In genomic region chr13:98316480-98317245, GRCm38 (mm10) we compare ENCODE assay signal across 8 mouse cellular contexts. TPM values are rescaled to one million over a fixed set of nuclear protein-coding genes. Genes with fewer than 3 reads are reported as not detected.
DNase-seq lines count a peak whose midpoint lies in the region; ATAC-seq and TF ChIP-seq lines count a peak whose summit lies in the region.

Btf3 (minus strand) TSS chr13:98317006.

- intact Hi-C loops in heart, postnatal 25 days (cut with DNase I), result no loop called here

- no peaks in the 10 kb centered on the region for H3K9me3 ChIP-seq in ES-E14 (ENCODE audit: control insufficient read depth, insufficient read depth, low read depth, low read length)
- H3K9me3 ChIP-seq in forebrain, embryonic 15.5 days, result no peaks in the 10 kb centered on the region

- TF ChIP-seq POLR2A in lung, adult 2 months (IDR thresholded peaks at IDR 0.05; ENCODE audit: borderline replicate concordance, extremely low read depth, low read depth, low read length), result peak; percentile 83

- peak within 1 kb of the TSS; percentile 97 for H3K9ac ChIP-seq in ES-E14 (ENCODE audit: insufficient read depth, low read depth, low read length, poor library complexity, severe bottlenecking)
- H3K9ac ChIP-seq in forebrain, embryonic 15.5 days (replicated peaks), result peak within 1 kb of the TSS; percentile 97

- peak; percentile 80 for DNase-seq in ES-E14 (ENCODE audit: low read depth, low spot score)
- DNase-seq in cerebellum, adult 11-12 months, result peak; percentile 92
- peak; percentile 88 for DNase-seq in heart, postnatal 25 days (ENCODE audit: low spot score)
- peak; percentile 88 to 96 for DNase-seq in layer of hippocampus, adult 18-20 months (ENCODE audit: low spot score in 2 of 2)
- DNase-seq in lung, adult 2 months, result peak; percentile 88
- DNase-seq in thymus, adult 18-20 months, result peak; percentile 84 to 85

- peak; percentile 96 for ATAC-seq in forebrain, embryonic 15.5 days (replicated peaks)
- ATAC-seq in neutrophil, adult 5-6 weeks (ENCODE audit: extremely low read depth, insufficient number of reproducible peaks, low FRiP score, poor library complexity, severe bottlenecking), result peak; percentile 96

- H3K36me3 ChIP-seq in ES-E14 (ENCODE audit: control insufficient read depth, insufficient read depth, low read length, poor library complexity, severe bottlenecking), result peaks cover 16% of the 10 kb centered on the region
- H3K36me3 ChIP-seq in forebrain, embryonic 15.5 days, result peaks cover 26% of the 10 kb centered on the region

- H3K27me3 ChIP-seq in forebrain, embryonic 15.5 days, result no peaks in the 10 kb centered on the region

- H3K27ac ChIP-seq in ES-E14 (ENCODE audit: insufficient read depth, low read depth, low read length, poor library complexity, severe bottlenecking), result peak within 1 kb of the TSS; percentile 83
- peak within 1 kb of the TSS; percentile 91 for H3K27ac ChIP-seq in forebrain, embryonic 15.5 days (replicated peaks)

- WGBS in forebrain, embryonic 15.5 days, result under 1% methylated on average over 89 of the region's 90 CpGs
- 1% methylated on average over 80 of the region's 90 CpGs for WGBS in lung, adult 2 months

- in situ Hi-C loops in ES-E14 (cut with MboI; ENCODE audit: low sequenced_read_pairs in 2 of 2, unreplicated experiment in 2 of 2), result no loop called here

- peak within 1 kb of the TSS; percentile 72 for H3K4me2 ChIP-seq in forebrain, embryonic 15.5 days (replicated peaks)

- no peak for TF ChIP-seq CTCF in lung, adult 2 months (IDR thresholded peaks at IDR 0.05; ENCODE audit: insufficient read depth, low read length)

- H3K4me1 ChIP-seq in ES-E14 (ENCODE audit: control insufficient read depth in 2 of 2, insufficient read depth in 2 of 2, low read length in 2 of 2, poor library complexity in 1 of 2), result peaks cover 2 to 11% of the 10 kb centered on the region in 2 experiments; a peak in 1 of 4 replicates
- peaks cover 26% of the 10 kb centered on the region for H3K4me1 ChIP-seq in forebrain, embryonic 15.5 days
- peaks cover 20% of the 10 kb centered on the region for H3K4me1 ChIP-seq in lung, adult 2 months (ENCODE audit: control insufficient read depth, insufficient read depth, low read length)

- H3K4me3 ChIP-seq in ES-E14 (ENCODE audit: insufficient read depth in 1 of 2, low read depth in 1 of 2, low read length in 2 of 2, poor library complexity in 1 of 2, severe bottlenecking in 1 of 2), result peak within 1 kb of the TSS; percentile 87 to 94
- peak within 1 kb of the TSS; percentile 98 for H3K4me3 ChIP-seq in forebrain, embryonic 15.5 days
- peak within 1 kb of the TSS; percentile 94 for H3K4me3 ChIP-seq in lung, adult 2 months (replicated peaks; ENCODE audit: extremely low read depth, low read depth, low read length)

TF ChIP-seq in ES-E14, 5 proteins besides CTCF, POLR2A, EP300 and RAD21:
- TF ChIP-seq HCFC1 (IDR thresholded peaks at IDR 0.05; ENCODE audit: borderline replicate concordance, insufficient read depth, low read length) (0 out of 2 replicates have a peak, but pooled peaks have one; percentile 31), MAFK (IDR thresholded peaks at IDR 0.05; ENCODE audit: insufficient read depth, low read depth, low read length) (no peak)

RNA-seq across cellular contexts. Expression of gene Btf3, which starts in this region (rescaled TPM):
- total RNA-seq in ES-E14 (2012; rRNA removed), result 742 and 844 TPM in 2 replicates
- polyA plus RNA-seq in forebrain, embryonic 15.5 days (2015; fragmentation: Nextera tagmentation; extraction: Ambion mirVana), result 585 and 597 TPM in 2 replicates
- total RNA-seq in heart, postnatal 25 days (2021), result 100 to 1,000 TPM; 190 to 219 TPM
- 100 to 1,000 TPM; 198 to 207 TPM for total RNA-seq in layer of hippocampus, adult 18-20 months (2021)
- polyA plus RNA-seq in lung, adult 2 months (2012; rRNA removed), result 119 and 162 TPM in 2 replicates
- 539 and 559 TPM in 2 replicates for total RNA-seq in neutrophil, adult 5-6 weeks (2017)

Comparison
In these comparisons a context has a peak if more than half of its experiments do, and no peak if none do; other contexts are left out.
1. Peak in every context shown above with its lines: DNase-seq, ATAC-seq, H3K4me3 ChIP-seq and H3K27ac ChIP-seq.